21 mouse cellular contexts compared by ENCODE assay signal in the genomic region with DNA sequence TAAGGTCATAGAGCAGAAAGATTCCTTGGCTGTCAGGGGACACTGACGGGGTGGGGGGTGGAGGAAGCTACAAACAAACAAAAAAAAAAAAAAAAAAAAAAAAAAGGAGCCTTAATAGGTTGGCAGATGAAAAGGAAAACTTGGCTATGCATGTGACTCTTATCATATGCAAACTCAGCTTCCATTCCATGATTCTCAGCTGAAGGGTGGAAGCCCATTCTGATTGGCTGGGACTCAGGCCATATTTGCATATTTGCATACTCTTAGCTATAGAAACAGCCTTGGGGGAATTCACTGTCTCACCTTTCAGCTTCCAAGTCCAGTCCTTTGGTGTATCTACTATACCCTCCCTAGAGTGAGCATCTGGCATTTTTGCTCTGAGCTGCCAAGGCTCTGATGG. TPM values are rescaled to one million over a fixed set of nuclear protein-coding genes. Genes with fewer than 3 reads are reported as not detected.
DNase-seq lines count a peak whose midpoint lies in the region; ATAC-seq and TF ChIP-seq lines count a peak whose summit lies in the region.
"Had no signal": no experiment of that assay in that cellular context is flagged by ENCODE, and none has a peak within 500 bp of the region (broad histone marks: within the 10 kb centered on the region; RNA-seq: fewer than 3 reads in every experiment).

No protein-coding gene starts in this region.

- H3K79me2 ChIP-seq in liver, adult 2 months (ENCODE audit: control insufficient read depth, insufficient read depth, low read length): no peaks in the 10 kb centered on the region

- peak overlapping the region; percentile 74 for H3K27ac ChIP-seq in liver, adult 2 months (replicated peaks; ENCODE audit: insufficient read depth, low read depth, low read length)
- H3K27ac ChIP-seq in liver, embryonic 12.5 days: no peak overlapping the region
- no peak overlapping the region for H3K27ac ChIP-seq in forebrain, postnatal 0 days (ENCODE audit: low read depth, low read length)
- H3K27ac ChIP-seq: gastrocnemius, adult 2 months; heart, adult 2 months; limb, embryonic 10.5 days had no signal

- DNase-seq in liver, adult 2 months (ENCODE audit: extremely low read depth, low read depth, low spot score): no peak
- DNase-seq in A20 (ENCODE audit: low read depth, low spot score) (peak; percentile 14), G1E (ENCODE audit: low spot score) (peak; percentile 11)
- peak; percentile 47 for DNase-seq in forebrain, postnatal 0 days
- DNase-seq in urinary bladder, postnatal 25 days (ENCODE audit: low spot score): no peak
- DNase-seq in adrenal gland, postnatal 14 days: no peak
- DNase-seq: adrenal gland, postnatal 25 days; gastrocnemius, adult 2 months; heart, adult 2 months; heart, postnatal 10 days; kidney, postnatal 10 days; lung, adult 2 months; right cerebral cortex, postnatal 14 days had no signal

- TF ChIP-seq POLR2A in liver, adult 2 months (IDR thresholded peaks at IDR 0.05; ENCODE audit: extremely low read depth, insufficient read depth, low read length): no peak

- no peak for ATAC-seq in liver, embryonic 12.5 days
- ATAC-seq in G1E (ENCODE audit: extremely low read depth, insufficient number of reproducible peaks, low FRiP score, poor library complexity, severe bottlenecking): no peak; the same call in 1 of the 2 replicates
- ATAC-seq in forebrain, postnatal 0 days: peak; percentile 40
- no peak for ATAC-seq in erythroblast, adult 5-6 weeks (replicated peaks; ENCODE audit: low FRiP score, poor library complexity, severe bottlenecking)
- ATAC-seq: hindbrain, embryonic 16.5 days had no signal

- no peaks in the 10 kb centered on the region for H3K27me3 ChIP-seq in liver, adult 2 months (ENCODE audit: control insufficient read depth, insufficient read depth, low read length)
- no peaks in the 10 kb centered on the region for H3K27me3 ChIP-seq in liver, embryonic 12.5 days (replicated peaks)
- H3K27me3 ChIP-seq in G1E (ENCODE audit: insufficient read depth, low read length): peaks cover 22% of the 10 kb centered on the region
- H3K27me3 ChIP-seq in forebrain, postnatal 0 days (ENCODE audit: insufficient read depth, low read length): no peaks in the 10 kb centered on the region
- H3K27me3 ChIP-seq: megakaryocyte, embryonic 14.5 days had no signal

- H3K4me2 ChIP-seq in liver, embryonic 12.5 days: no peak overlapping the region
- no peak overlapping the region for H3K4me2 ChIP-seq in forebrain, postnatal 0 days (ENCODE audit: low read depth)

- no peak for TF ChIP-seq CTCF in liver, adult 2 months (IDR thresholded peaks at IDR 0.05; ENCODE audit: low read depth, low read length)
- no peak for TF ChIP-seq CTCF in G1E (IDR thresholded peaks at IDR 0.05; ENCODE audit: low read depth, low read length)
- no peak for TF ChIP-seq CTCF in forebrain, postnatal 0 days (IDR thresholded peaks at IDR 0.05; ENCODE audit: low read depth)

- no peak overlapping the region for H3K4me3 ChIP-seq in liver, adult 2 months (ENCODE audit: insufficient read depth, low read depth, low read length)
- no peak overlapping the region for H3K4me3 ChIP-seq in liver, embryonic 12.5 days
- H3K4me3 ChIP-seq in G1E (ENCODE audit: low read depth, low read length): no peak overlapping the region
- no peak overlapping the region for H3K4me3 ChIP-seq in forebrain, postnatal 0 days (ENCODE audit: low read depth, low read length)
- H3K4me3 ChIP-seq: erythroblast, embryonic 14.5 days; gastrocnemius, adult 2 months; heart, adult 2 months; limb, embryonic 10.5 days; megakaryocyte, embryonic 14.5 days; myocyte had no signal

- H3K36me3 ChIP-seq in liver, adult 2 months (ENCODE audit: control insufficient read depth, insufficient read depth, low read length): peaks cover 11% of the 10 kb centered on the region
- no peaks in the 10 kb centered on the region for H3K36me3 ChIP-seq in liver, embryonic 12.5 days
- no peaks in the 10 kb centered on the region for H3K36me3 ChIP-seq in G1E (replicated peaks)
- H3K36me3 ChIP-seq in forebrain, postnatal 0 days (ENCODE audit: insufficient read depth): no peaks in the 10 kb centered on the region
- H3K36me3 ChIP-seq: limb, embryonic 10.5 days had no signal

- WGBS in liver, adult 2 months: 13% methylated on average over 1 of the region's 1 CpGs
- WGBS in liver, embryonic 12.5 days (ENCODE audit: insufficient replicate concordance): 16% methylated on average over 1 of the region's 1 CpGs
- WGBS in forebrain, postnatal 0 days: 15% methylated on average over 1 of the region's 1 CpGs

- H3K9me3 ChIP-seq in liver, embryonic 12.5 days (replicated peaks): no peaks in the 10 kb centered on the region
- H3K9me3 ChIP-seq in G1E (replicated peaks): no peaks in the 10 kb centered on the region
- no peaks in the 10 kb centered on the region for H3K9me3 ChIP-seq in forebrain, postnatal 0 days (ENCODE audit: low read length)
- H3K9me3 ChIP-seq: limb, embryonic 10.5 days; megakaryocyte, embryonic 14.5 days had no signal

- peaks cover 23% of the 10 kb centered on the region for H3K4me1 ChIP-seq in liver, adult 2 months (ENCODE audit: control insufficient read depth, insufficient read depth, low read length)
- H3K4me1 ChIP-seq in liver, embryonic 12.5 days: no peaks in the 10 kb centered on the region
- peaks cover 7% of the 10 kb centered on the region for H3K4me1 ChIP-seq in G1E (ENCODE audit: insufficient read depth, low read depth, low read length)
- no peaks in the 10 kb centered on the region for H3K4me1 ChIP-seq in forebrain, postnatal 0 days (ENCODE audit: insufficient read depth)
- H3K4me1 ChIP-seq: limb, embryonic 10.5 days had no signal

- no peak overlapping the region for H3K9ac ChIP-seq in liver, adult 2 months (ENCODE audit: low read depth, low read length)
- H3K9ac ChIP-seq in liver, embryonic 12.5 days: no peak overlapping the region
- H3K9ac ChIP-seq in forebrain, postnatal 0 days: no peak overlapping the region

RNA-seq across cellular contexts. Expression of gene Amdhd1, which starts 24.4 kb away (rescaled TPM):
- 185 and 255 TPM in 2 replicates for total RNA-seq in liver, adult 2 months (2014; rRNA removed)
- polyA plus RNA-seq in liver, adult 2 months (2012; rRNA removed): 204 and 233 TPM in 2 replicates
- polyA plus RNA-seq in liver, embryonic 12.5 days (2016; fragmentation: Nextera tagmentation; extraction: Ambion mirVana): 6.3 and 6.9 TPM in 2 replicates
- total RNA-seq in G1E (2014; fragmentation: Nextera tagmentation) (not detected in 2 replicates), G1E (2017) (not detected in 2 replicates)
- not detected in 2 replicates for polyA plus RNA-seq in G1E (2012)
- 0.14 and 0.85 TPM in 2 replicates for total RNA-seq in forebrain, postnatal 0 days (2014; rRNA removed)
- 0.48 and 0.64 TPM in 2 replicates for polyA plus RNA-seq in forebrain, postnatal 0 days (2015; fragmentation: Nextera tagmentation; extraction: Ambion mirVana)
- total RNA-seq in adrenal gland, postnatal 14 days (2021): 0.75 and 11.8 TPM in 2 replicates
- not detected in 2 replicates for total RNA-seq in erythroblast, adult 5-6 weeks (2015; ENCODE audit: low replicate concordance)
- total RNA-seq in erythroblast, adult 5-6 weeks (2017; ENCODE audit: low replicate concordance): not detected in 2 replicates
- total RNA-seq: adrenal gland, postnatal 25 days; gastrocnemius, adult 2 months; heart, adult 2 months had no signal

RNA-seq across cellular contexts. Expression of gene Ccdc38, which starts 25.0 kb away (rescaled TPM):
- total RNA-seq in liver, adult 2 months (2014; rRNA removed): 0.07 and 0.28 TPM in 2 replicates
- polyA plus RNA-seq in liver, adult 2 months (2012; rRNA removed): 0.06 and 0.40 TPM in 2 replicates
- polyA plus RNA-seq in liver, embryonic 12.5 days (2016; fragmentation: Nextera tagmentation; extraction: Ambion mirVana): 0.14 and 0.29 TPM in 2 replicates
- total RNA-seq in G1E (2014; fragmentation: Nextera tagmentation) (not detected in 2 replicates), G1E (2017) (0.11 and 0.23 TPM in 2 replicates)
- not detected in 2 replicates for polyA plus RNA-seq in G1E (2012)
- total RNA-seq in forebrain, postnatal 0 days (2014; rRNA removed): not detected in 2 replicates
- 0.39 and 0.41 TPM in 2 replicates for polyA plus RNA-seq in forebrain, postnatal 0 days (2015; fragmentation: Nextera tagmentation; extraction: Ambion mirVana)
- total RNA-seq in adrenal gland, postnatal 14 days (2021): not detected in 2 replicates
- total RNA-seq in erythroblast, adult 5-6 weeks (2015; ENCODE audit: low replicate concordance): not detected in 2 replicates
- 0.34 TPM in 1 of 2 replicates, not detected in the other for total RNA-seq in erythroblast, adult 5-6 weeks (2017; ENCODE audit: low replicate concordance)
- total RNA-seq: adrenal gland, postnatal 25 days; gastrocnemius, adult 2 months; heart, adult 2 months; heart, postnatal 10 days had no signal
- polyA plus RNA-seq: cortical plate, adult 2 months; erythroblast, embryonic 14.5 days; heart, adult 2 months had no signal

RNA-seq across cellular contexts. Expression of gene Hal, which starts 26.9 kb away (rescaled TPM):
- 293 and 381 TPM in 2 replicates for total RNA-seq in liver, adult 2 months (2014; rRNA removed)
- polyA plus RNA-seq in liver, adult 2 months (2012; rRNA removed): 284 and 348 TPM in 2 replicates
- 1.6 and 1.8 TPM in 2 replicates for polyA plus RNA-seq in liver, embryonic 12.5 days (2016; fragmentation: Nextera tagmentation; extraction: Ambion mirVana)
- not detected in 2 replicates for total RNA-seq in G1E (2014; fragmentation: Nextera tagmentation)
- total RNA-seq in G1E (2017): 0.06 and 0.11 TPM in 2 replicates
- not detected in 2 replicates for polyA plus RNA-seq in G1E (2012)
- total RNA-seq in forebrain, postnatal 0 days (2014; rRNA removed): 0.05 TPM in 1 of 2 replicates, not detected in the other
- polyA plus RNA-seq in forebrain, postnatal 0 days (2015; fragmentation: Nextera tagmentation; extraction: Ambion mirVana): 0.15 TPM in 1 of 2 replicates, not detected in the other
- total RNA-seq in adrenal gland, postnatal 14 days (2021): 1.2 and 18.0 TPM in 2 replicates
- 2.5 and 3.6 TPM in 2 replicates for total RNA-seq in erythroblast, adult 5-6 weeks (2015; ENCODE audit: low replicate concordance)
- total RNA-seq in erythroblast, adult 5-6 weeks (2017; ENCODE audit: low replicate concordance): 0.51 and 1.3 TPM in 2 replicates
- total RNA-seq: heart, postnatal 10 days had no signal
- polyA plus RNA-seq: cortical plate, adult 2 months; erythroblast, embryonic 14.5 days had no signal

Comparison
In these comparisons a context has a peak if more than half of its experiments do, and no peak if none do; other contexts are left out.
1. DNase-seq: peak in A20 (single experiment), G1E (single experiment) and forebrain, postnatal 0 days (single experiment); none in liver, adult 2 months (single experiment), urinary bladder, postnatal 25 days (single experiment) and adrenal gland, postnatal 14 days (single experiment).
2. RNA of gene Amdhd1, which starts 24.4 kb away (total RNA-seq): 185 to 255 TPM in liver, adult 2 months; 0.75 to 11.8 TPM in adrenal gland, postnatal 14 days, 0.14 to 0.85 TPM in forebrain, postnatal 0 days, not detected in G1E and not detected in erythroblast, adult 5-6 weeks; every median in the first group is over 10 times any median in the second.
3. RNA of gene Hal, which starts 26.9 kb away (total RNA-seq): 293 to 381 TPM in liver, adult 2 months; 1.2 to 18.0 TPM in adrenal gland, postnatal 14 days, 0.51 to 3.6 TPM in erythroblast, adult 5-6 weeks, 0.06 to 0.11 TPM in G1E and 0.05 TPM in forebrain, postnatal 0 days; every median in the first group is over 10 times any median in the second.